Mouse (Mus musculus): ENCODE data around the gene Alkbh4. TPM values are rescaled to one million over a fixed set of nuclear protein-coding genes. Genes with fewer than 3 reads are reported as not detected.

The Alkbh4 gene
- 10 to 100 TPM; 10.4 to 11.6 TPM for total RNA-seq (2023)

DNA sequence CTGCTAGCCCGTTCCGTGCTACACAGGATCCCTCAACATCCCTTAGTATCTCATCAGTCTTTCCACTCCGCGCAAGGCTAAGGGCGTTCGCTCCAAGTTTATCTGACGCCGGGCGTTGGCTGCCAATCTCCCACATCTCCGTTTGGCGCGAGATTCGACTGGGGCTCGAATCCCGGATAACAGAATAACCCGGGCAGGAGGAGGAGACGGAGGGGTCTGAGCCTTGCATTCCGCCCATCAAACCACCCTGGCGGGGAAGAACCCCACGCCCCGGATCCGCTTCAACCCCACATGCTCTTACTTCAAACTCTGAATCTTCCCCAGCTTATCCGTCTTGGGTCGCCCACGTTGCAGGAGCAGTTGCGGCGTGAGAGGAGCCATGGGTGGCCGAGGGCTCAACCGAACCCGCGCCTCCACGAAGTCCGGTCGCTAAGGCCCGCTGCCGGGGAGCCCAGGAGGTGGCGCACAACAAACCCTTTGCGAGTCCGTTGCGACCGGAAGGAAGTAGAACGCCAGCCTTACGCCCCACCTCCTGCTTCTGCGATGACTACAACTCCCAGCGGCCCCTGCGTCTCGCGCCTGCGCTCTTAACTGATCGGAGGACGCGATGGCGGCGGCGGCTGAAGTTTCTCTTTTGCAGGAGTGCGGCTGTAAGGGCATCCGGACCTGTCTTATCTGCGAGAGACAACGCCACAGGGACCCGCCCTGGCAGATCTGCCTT, at the start of gene Alkbh4, which contains the start of gene Lrwd1:
Gene Alkbh4 (plus strand): TSS at position 576 of the 721 bp plus-strand sequence.
Gene Lrwd1 (minus strand): TSS at position 504 of the 721 bp plus-strand sequence.

DNA sequence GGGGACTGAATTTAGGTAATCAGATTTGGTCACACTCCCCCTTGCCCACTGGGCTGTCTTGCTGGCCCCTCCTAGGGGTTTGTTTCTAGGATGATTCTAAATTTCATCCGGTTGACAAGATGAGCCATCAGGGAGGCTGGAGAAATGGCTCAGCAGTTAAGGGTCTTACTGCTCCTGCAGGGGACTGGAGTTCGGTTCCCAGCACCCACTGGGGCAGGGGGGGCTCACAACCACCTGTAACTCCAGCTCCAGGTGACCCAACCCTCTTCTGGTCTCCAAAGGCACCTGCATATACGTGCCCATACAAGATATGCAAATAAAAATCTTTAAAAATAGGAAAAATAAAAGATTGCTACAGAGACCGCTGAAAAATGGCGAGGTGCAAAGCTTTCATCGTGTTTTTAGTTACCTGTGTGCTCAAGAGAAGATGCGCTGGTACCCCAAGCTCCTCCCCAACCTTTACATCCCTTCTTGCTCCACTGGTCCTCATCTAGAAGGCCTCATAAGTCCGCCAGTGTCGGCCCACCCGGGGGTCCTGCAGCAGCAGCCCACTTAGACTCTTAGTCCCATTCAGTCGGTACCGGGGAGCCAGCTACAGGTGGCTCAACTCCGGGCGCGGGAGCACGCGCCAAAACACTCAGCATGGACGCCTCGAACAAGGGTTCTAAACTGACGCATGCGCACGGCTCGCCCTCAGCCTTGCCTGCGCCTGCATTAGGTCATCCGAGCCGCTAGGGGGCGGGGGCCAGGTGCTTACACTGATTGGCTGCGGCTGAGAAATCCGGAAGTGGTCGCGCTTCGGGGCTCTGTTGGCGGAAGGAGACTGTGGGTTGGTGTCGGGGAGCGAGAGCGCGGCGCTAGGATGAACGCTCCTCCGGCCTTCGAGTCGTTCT, 19.8 kb upstream of the Alkbh4 start, which contains the start of gene Polr2j:
Gene Polr2j (plus strand): TSS at position 741 of the 893 bp plus-strand sequence.

DNA sequence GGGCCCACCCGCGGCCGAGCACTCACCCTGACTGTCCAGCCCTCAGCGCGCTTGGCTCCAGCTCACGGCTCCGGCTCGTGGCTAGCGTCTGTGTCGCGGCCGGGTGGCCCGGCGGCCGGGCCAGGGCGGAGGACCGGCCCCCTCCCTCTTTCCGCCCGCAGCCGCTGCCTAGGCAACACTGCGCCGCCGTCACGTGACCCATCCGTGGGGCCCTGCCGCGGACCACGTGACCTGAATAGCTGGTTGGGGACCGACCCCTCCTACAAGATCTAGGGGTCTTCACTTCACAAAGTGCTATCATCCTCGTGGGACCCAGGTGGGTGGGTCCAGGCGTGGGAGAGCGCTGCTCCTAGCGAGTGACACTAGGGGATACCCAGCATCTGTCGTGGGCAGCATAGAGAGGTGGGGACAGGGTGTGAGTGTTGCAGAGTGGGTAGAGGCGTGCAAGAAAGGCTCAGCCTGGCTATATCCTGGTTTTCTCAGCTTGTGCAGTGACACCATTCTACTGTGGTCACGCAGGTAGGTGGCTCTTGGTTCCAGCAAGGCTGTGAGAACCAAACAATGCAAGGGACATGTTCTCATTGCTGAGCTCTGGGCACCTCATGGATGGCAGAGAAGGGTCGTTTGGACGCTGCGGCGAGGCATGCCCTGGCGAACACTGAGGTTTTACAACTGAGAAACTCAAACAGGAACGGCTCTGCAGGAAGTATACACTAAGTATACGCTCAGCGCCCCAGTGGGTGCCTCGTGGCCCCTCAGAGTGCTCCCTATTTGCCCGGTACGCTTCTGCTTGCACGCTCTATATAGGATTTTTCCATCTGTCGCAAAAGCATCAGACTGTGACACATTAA, 34.8 kb downstream of the Alkbh4 start, which contains the start of gene Orai2:
Gene Orai2 (minus strand): TSS at position 202 of the 851 bp plus-strand sequence.

Other genes starting within 250 kb of the Alkbh4 start
- gene Hspb1, start 248.2 kb upstream of the Alkbh4 start, total RNA-seq (2023): 1 to 10 TPM; 1.8 to 1.9 TPM
- 100 to 1,000 TPM; 183 to 200 TPM for gene Ywhag, start 201.5 kb upstream of the Alkbh4 start, total RNA-seq (2023)
- 1 to 10 TPM; 1.7 to 2.4 TPM for gene Ssc4d, start 161.6 kb upstream of the Alkbh4 start, total RNA-seq (2023)
- not detected for gene Zp3, start 156.0 kb upstream of the Alkbh4 start, total RNA-seq (2023)
- gene Dtx2, start 141.3 kb upstream of the Alkbh4 start, total RNA-seq (2023): 10 to 100 TPM; 24.5 to 26.7 TPM
- 1 to 10 TPM; 1.2 to 1.4 TPM for gene Upk3b, start 97.7 kb upstream of the Alkbh4 start, total RNA-seq (2023)
- not detected for gene Upk3bl, start 81.7 kb upstream of the Alkbh4 start, total RNA-seq (2023)
- 100 to 1,000 TPM; 180 to 213 TPM for gene Rasa4, start 52.2 kb upstream of the Alkbh4 start, total RNA-seq (2023)
- gene Polr2j, start 19.5 kb upstream of the Alkbh4 start, total RNA-seq (2023): 10 to 100 TPM; 64.1 to 69.2 TPM
- 10 to 100 TPM; 39.1 to 40.0 TPM for gene Lrwd1, start 72 bp upstream of the Alkbh4 start, total RNA-seq (2023)
- gene Orai2, start 34.6 kb downstream of the Alkbh4 start, total RNA-seq (2023): 10 to 100 TPM; 43.0 to 46.5 TPM
- 10 to 100 TPM; 17.2 to 19.3 TPM for gene Prkrip1, start 62.8 kb downstream of the Alkbh4 start, total RNA-seq (2023)
- 10 to 100 TPM; 47.1 to 47.7 TPM for gene Sh2b2, start 110.4 kb downstream of the Alkbh4 start, total RNA-seq (2023)